Mouse (Mus musculus) liver, postnatal 0 days (tissue): ENCODE measurements around the gene Apbb1ip. TPM values are rescaled to one million over a fixed set of nuclear protein-coding genes. Genes with fewer than 3 reads are reported as not detected.

ENCODE experiments used
- ATAC-seq: fragments of 200-750 bp; cut with Nextera tagmentation; 2 replicates; pipeline ENCODE4 v1.8.0; 2017; ENCODE audit warnings: mild to moderate bottlenecking, moderate library complexity
- DNase-seq: peaks from one replicate; pipeline ENCODE4 v3.0.0-alpha.2; 2016
- H3K27ac ChIP-seq: fragments of 300-500 bp; sonication (generic); 2 replicates; pipeline ENCODE4 v1.5.1; 2014; ENCODE audit warnings: antibody characterized with exemption, moderate library complexity, mild to moderate bottlenecking, low read depth
- H3K27me3 ChIP-seq: fragments of 300-500 bp; sonication (generic); 2 replicates; pipeline ENCODE4 v1.6.1; 2014; ENCODE audit warnings: low read length, control low read depth, mixed read lengths; ENCODE audit not compliant: insufficient read depth
- H3K36me3 ChIP-seq: fragments of 300-500 bp; sonication (generic); replicated peaks from 2 replicates; pipeline ENCODE4 v1.6.1; 2014; ENCODE audit warnings: mild to moderate bottlenecking, control low read depth, low read length, moderate library complexity, mixed read lengths; ENCODE audit not compliant: insufficient read depth
- H3K4me1 ChIP-seq: fragments of 300-500 bp; sonication (generic); 2 replicates; pipeline ENCODE4 v1.6.1; 2014; ENCODE audit warnings: antibody characterized with exemption, mild to moderate bottlenecking, control low read depth; ENCODE audit not compliant: insufficient read depth
- H3K4me2 ChIP-seq: fragments of 300-500 bp; sonication (generic); 2 replicates; pipeline ENCODE4 v1.6.1; 2014; ENCODE audit warnings: low read depth, mild to moderate bottlenecking, low read length, moderate library complexity, mixed read lengths
- H3K4me3 ChIP-seq: fragments of 300-500 bp; sonication (generic); 2 replicates; pipeline ENCODE4 v1.5.1; 2014; ENCODE audit warnings: low read depth, low read length
- H3K9ac ChIP-seq: fragments of 300-500 bp; sonication (generic); replicated peaks from 2 replicates; pipeline ENCODE4 v1.6.1; 2014; ENCODE audit warnings: mild to moderate bottlenecking, moderate library complexity
- H3K9me3 ChIP-seq: fragments of 300-500 bp; sonication (generic); 2 replicates; pipeline ENCODE4 v1.6.1; 2016; ENCODE audit warnings: mild to moderate bottlenecking, control low read depth, low read length, mixed read lengths
- CTCF ChIP-seq: sonication (generic); IDR thresholded peaks from 2 replicates; pipeline ENCODE4 v1.5.1; 2016; ENCODE audit warnings: antibody characterized with exemption, low read depth
- EP300 ChIP-seq: IDR thresholded peaks from 2 replicates; pipeline ENCODE4 v1.6.1; 2016; ENCODE audit warnings: antibody characterized with exemption, low read depth, mild to moderate bottlenecking
- WGBS: fragments of 180-500 bp; shearing (Covaris S2); extraction: QIAGEN DNeasy Blood & Tissue Kit; methylation state at CpG from one replicate; pipeline ENCODE4 v1.1.7; 2014; ENCODE audit not compliant: insufficient replicate concordance; 5-methylcytosine and 5-hydroxymethylcytosine counted together
- polyA plus RNA-seq: library from polyadenylated mRNA; unstranded; fragments of >200 nt; fragmentation: Nextera tagmentation; extraction: Ambion mirVana; gene quantifications from 2 replicates; pipeline ENCODE4 v1.2.1, GENCODE M21; 2015

The Apbb1ip gene
- polyA plus RNA-seq, 1 experiment from 2014 or later: 11.3 TPM

DNA sequence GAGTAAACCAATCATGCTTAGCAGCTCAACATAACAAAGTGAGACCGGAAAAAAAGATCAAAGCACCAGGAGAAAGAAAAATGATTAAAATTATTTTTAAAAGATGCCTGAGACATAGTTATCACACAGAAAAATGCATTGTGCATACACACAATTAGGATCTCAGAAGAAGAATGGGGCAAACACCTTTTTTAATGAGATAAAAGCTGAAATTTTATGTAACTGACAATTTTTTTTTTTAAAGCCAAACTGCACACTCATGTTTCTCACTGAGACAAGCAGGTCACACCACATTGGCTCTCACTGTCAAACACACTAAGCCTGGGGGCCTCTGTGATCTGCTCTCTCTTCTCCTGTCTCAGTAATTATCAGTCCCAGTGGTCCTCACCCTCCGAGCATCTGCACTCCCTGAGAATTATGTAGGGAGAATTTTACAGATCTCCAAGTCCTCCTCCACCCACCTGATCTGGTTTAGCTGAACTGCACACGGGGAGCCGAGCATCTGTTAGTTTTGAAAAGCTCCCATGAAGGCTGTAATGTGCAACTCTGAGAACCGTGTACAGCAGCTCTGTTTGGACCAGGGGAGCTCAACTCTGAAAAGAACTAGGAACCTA is 9.0 kb upstream of the Apbb1ip start:
- H3K4me1 ChIP-seq: peaks cover 5% of the 10 kb centered on the region; the same call in 1 of the 2 replicates
- WGBS: 70% methylated on average over 5 of the region's 5 CpGs
- no peak overlapping the region for H3K27ac ChIP-seq
- no peaks in the 10 kb centered on the region for H3K9me3 ChIP-seq
- ATAC-seq (no peak), DNase-seq (no peak)
- H3K27me3 ChIP-seq: no peaks in the 10 kb centered on the region
- H3K4me3 ChIP-seq: no peak overlapping the region
- H3K36me3 ChIP-seq: no peaks in the 10 kb centered on the region
- H3K4me2 ChIP-seq: no peak overlapping the region
- TF ChIP-seq EP300 (no peak), CTCF (no peak)
- H3K9ac ChIP-seq: no peak overlapping the region

DNA sequence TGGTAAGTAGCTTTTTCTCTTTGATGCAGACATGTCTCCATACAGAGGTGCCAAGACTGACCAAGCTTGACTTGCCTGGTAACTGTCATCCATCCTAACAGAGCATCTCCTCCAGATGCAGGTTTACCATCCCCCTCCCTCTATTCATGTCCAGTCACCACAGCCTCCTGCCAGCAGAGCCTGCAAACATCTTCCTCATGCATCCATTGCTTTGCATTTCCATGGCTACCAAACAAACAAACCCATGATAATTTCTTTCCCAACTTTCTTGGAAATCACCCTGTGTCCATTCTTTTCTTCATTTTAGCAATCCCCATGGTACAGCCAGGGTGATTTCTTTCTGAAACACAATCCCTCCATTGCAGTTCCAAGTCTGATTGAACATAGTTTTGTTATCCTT is 2.6 kb upstream of the Apbb1ip start:
- H3K36me3 ChIP-seq: no peaks in the 10 kb centered on the region
- H3K9ac ChIP-seq: no peak overlapping the region
- H3K27me3 ChIP-seq: no peaks in the 10 kb centered on the region
- ATAC-seq (no peak), DNase-seq (no peak)
- H3K9me3 ChIP-seq: no peaks in the 10 kb centered on the region
- TF ChIP-seq CTCF (no peak), EP300 (no peak)
- H3K4me2 ChIP-seq: no peak overlapping the region
- H3K4me3 ChIP-seq: no peak overlapping the region
- H3K27ac ChIP-seq: no peak overlapping the region
- H3K4me1 ChIP-seq: no peaks in the 10 kb centered on the region

DNA sequence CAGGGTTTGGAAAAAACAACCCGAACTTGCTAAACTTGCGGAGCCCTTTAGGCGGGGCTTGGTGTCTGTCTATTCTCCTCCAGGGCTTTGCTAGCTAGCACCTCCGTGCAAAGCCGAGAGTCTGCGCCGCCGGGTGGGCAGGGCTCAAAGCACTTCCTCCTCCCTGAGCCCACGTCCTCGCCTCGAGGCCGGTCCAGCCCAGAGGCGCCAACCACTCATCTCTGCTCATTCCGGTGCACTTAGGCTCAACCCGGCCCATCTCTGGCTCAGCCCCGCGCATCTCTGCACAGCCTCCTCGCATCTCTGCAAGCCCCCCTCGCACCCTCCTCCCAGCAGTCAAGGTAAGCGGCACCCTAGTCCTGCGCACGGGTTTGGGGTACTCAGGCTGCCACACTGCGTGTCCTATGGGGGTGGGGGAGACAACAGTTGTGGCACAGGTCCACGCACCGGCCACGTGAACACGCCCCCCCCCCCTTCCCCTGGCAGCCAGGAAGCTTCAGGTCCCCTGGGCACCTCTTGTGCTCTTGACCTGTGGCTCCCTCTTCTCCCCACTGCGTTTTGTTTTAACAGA is 372 bp downstream of the Apbb1ip start:
- ATAC-seq (peak; percentile 81), DNase-seq (peak; percentile 82)
- WGBS: under 1% methylated on average over 28 of the region's 28 CpGs
- Histone ChIP-seq H3K36me3 (no peaks in the 10 kb centered on the region), H3K4me2 (peak overlapping the region; percentile 75), H3K9me3 (no peaks in the 10 kb centered on the region), H3K4me1 (peaks cover 2% of the 10 kb centered on the region; the same call in 1 of the 2 replicates), H3K27ac (peak overlapping the region; percentile 96), H3K9ac (peak overlapping the region; percentile 48), H3K27me3 (no peaks in the 10 kb centered on the region), H3K4me3 (peak overlapping the region; percentile 47)
- no peak; the same call in 1 of the 2 replicates for TF ChIP-seq CTCF
- no peak for TF ChIP-seq EP300

DNA sequence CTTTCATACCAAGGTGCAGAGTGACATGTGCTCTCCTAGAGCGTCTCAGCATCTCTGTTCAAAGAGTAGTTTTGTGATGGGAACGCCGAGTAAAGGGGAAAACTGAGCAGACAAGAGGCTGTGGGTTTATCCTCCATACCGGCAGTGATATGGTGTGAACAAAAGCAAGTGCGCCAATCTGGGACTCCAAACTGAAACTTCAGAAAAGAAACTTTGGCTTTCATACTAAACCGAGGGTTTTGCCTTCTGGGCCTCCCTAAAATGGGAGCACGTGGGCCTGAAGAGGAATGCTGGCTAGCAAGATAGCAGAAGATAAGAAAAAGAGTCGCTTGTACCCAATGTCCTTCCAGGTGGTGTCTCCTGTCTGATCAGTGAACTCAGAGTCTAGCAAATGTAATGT is 1.3 kb downstream of the Apbb1ip start:
- Histone ChIP-seq H3K27me3 (no peaks in the 10 kb centered on the region), H3K36me3 (no peaks in the 10 kb centered on the region), H3K9ac (peak overlapping the region; percentile 48), H3K9me3 (no peaks in the 10 kb centered on the region), H3K4me1 (peaks cover 2% of the 10 kb centered on the region; the same call in 1 of the 2 replicates), H3K4me3 (peak overlapping the region; percentile 47), H3K4me2 (peak overlapping the region; percentile 75), H3K27ac (peak overlapping the region; percentile 96)
- no peak for DNase-seq
- ATAC-seq: peak; percentile 27; the same call in 1 of the 2 replicates
- 20% methylated on average over 8 of the region's 8 CpGs for WGBS
- TF ChIP-seq CTCF (no peak), EP300 (peak; percentile 73)

DNA sequence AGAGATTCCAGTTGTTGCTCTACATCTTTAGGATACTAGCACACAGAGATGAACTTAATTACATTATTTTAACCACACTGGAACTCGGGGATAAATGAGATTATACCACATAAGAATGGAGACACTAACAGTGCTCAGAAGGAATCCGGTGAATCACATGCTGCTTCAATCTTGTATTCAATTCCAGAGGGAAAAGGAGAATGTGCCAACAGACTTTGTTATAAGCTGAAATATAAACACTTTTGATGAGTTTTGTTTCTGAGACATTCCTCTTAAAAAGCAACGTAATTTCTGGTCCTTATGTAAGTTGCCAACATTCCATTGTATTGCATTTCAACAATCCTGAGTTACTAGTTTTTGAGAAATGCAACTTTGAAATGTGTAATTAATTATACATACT is 1.8 kb downstream of the Apbb1ip start:
- TF ChIP-seq CTCF (no peak), EP300 (no peak)
- DNase-seq (no peak), ATAC-seq (no peak)
- H3K36me3 ChIP-seq: no peaks in the 10 kb centered on the region
- no peaks in the 10 kb centered on the region for H3K27me3 ChIP-seq
- peak overlapping the region; percentile 75 for H3K4me2 ChIP-seq
- peak overlapping the region; percentile 47 for H3K4me3 ChIP-seq
- H3K9ac ChIP-seq: peak overlapping the region; percentile 48
- no peaks in the 10 kb centered on the region for H3K9me3 ChIP-seq
- 40% methylated on average over 3 of the region's 3 CpGs for WGBS
- peak overlapping the region; percentile 96; the same call in 1 of the 2 replicates for H3K27ac ChIP-seq
- peaks cover 2% of the 10 kb centered on the region; the same call in 1 of the 2 replicates for H3K4me1 ChIP-seq

DNA sequence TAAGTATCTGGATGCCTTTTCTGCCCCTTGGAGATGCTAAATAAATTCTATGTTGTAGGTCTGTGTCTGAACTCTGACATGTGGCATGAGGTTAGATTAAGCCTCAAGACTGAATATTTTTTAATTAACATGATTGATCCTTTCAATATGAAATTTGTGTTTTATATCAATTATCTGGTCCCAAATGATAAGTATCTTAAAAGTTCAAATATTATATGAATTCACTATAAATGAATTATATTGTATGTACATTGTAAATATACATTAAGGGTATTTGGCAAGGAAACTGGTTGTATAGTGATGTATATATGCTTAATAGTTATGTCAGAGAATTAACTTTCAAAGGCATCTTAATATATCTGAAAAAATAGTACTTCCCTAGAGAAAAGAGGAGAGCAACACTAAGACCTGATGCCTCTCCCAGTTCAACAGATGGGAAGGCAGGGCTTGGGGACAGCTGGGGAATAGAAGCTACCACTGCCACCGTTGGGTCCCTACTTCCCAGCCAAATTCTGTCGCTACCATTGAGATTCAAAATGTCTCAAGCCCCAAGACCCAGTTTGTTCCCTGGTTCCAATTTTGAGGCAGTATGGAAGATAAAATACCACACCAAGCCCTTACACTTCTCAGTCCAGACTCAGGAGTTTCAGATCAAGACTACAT is 2.8 kb downstream of the Apbb1ip start:
- ATAC-seq (no peak), DNase-seq (no peak)
- 65% methylated on average over 2 of the region's 2 CpGs for WGBS
- Histone ChIP-seq H3K27ac (no peak overlapping the region), H3K27me3 (no peaks in the 10 kb centered on the region), H3K9ac (no peak overlapping the region), H3K4me2 (peak overlapping the region; percentile 50), H3K4me1 (peaks cover 6% of the 10 kb centered on the region; the same call in 1 of the 2 replicates), H3K36me3 (no peaks in the 10 kb centered on the region), H3K9me3 (no peaks in the 10 kb centered on the region), H3K4me3 (no peak overlapping the region)
- TF ChIP-seq CTCF (no peak), EP300 (no peak)
